ENCODE assay signal across 8 mouse cellular contexts in the genomic region with DNA sequence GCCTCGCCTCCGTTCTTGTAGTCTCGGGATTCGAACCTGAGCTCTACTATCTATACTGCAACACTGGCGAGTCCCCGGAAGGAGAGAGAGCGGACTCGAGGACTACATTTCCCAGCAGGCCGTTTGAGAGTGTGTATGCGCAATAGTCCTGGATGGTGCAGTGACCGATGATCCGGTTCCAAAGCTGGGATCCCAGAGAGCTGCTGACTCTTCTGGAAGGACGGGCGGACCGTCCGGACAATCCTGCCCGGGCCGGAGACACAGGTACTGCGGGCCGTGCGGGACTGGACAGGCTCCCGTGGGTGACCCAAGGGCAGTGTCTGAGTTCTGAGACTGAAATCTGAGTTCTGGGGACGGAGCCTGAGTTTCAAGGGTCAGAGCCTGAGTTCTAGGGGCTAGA. TPM values are rescaled to one million over a fixed set of nuclear protein-coding genes. Genes with fewer than 3 reads are reported as not detected.
DNase-seq lines count a peak whose midpoint lies in the region; ATAC-seq and TF ChIP-seq lines count a peak whose summit lies in the region.

No protein-coding gene starts in this region.

- no peaks in the 10 kb centered on the region for H3K27me3 ChIP-seq in E14TG2a.4 (ENCODE audit: insufficient read depth, low read length)
- no peaks in the 10 kb centered on the region for H3K27me3 ChIP-seq in forebrain, embryonic 10.5 days (ENCODE audit: poor library complexity, severe bottlenecking)
- H3K27me3 ChIP-seq in heart, embryonic 16.5 days (ENCODE audit: control insufficient read depth, insufficient read depth, low read length), result no peaks in the 10 kb centered on the region
- H3K27me3 ChIP-seq in liver, embryonic 14.5 days (ENCODE audit: control insufficient read depth, insufficient read depth, low read length), result no peaks in the 10 kb centered on the region
- no peaks in the 10 kb centered on the region for H3K27me3 ChIP-seq in stomach, embryonic 14.5 days (ENCODE audit: control insufficient read depth, insufficient read depth, low read length)

- no peak for TF ChIP-seq EP300 in liver, embryonic 14.5 days (IDR thresholded peaks at IDR 0.05; ENCODE audit: low read depth)

- peaks cover 77% of the 10 kb centered on the region for H3K4me1 ChIP-seq in E14TG2a.4 (replicated peaks; ENCODE audit: low read depth, low read length)
- H3K4me1 ChIP-seq in forebrain, embryonic 10.5 days, result peaks cover 30% of the 10 kb centered on the region
- H3K4me1 ChIP-seq in heart, embryonic 16.5 days (ENCODE audit: control insufficient read depth, insufficient read depth, low read length), result peaks cover 10% of the 10 kb centered on the region
- peaks cover 4 to 11% of the 10 kb centered on the region in 2 experiments for H3K4me1 ChIP-seq in liver, embryonic 14.5 days (replicated peaks; ENCODE audit: control insufficient read depth in 2 of 2, insufficient read depth in 2 of 2, low read length in 1 of 2)
- H3K4me1 ChIP-seq in stomach, embryonic 14.5 days (ENCODE audit: control insufficient read depth, insufficient read depth, low read length), result peaks cover 6% of the 10 kb centered on the region

- WGBS in forebrain, embryonic 10.5 days, result 5% methylated on average over 23 of the region's 23 CpGs
- 1% methylated on average over 23 of the region's 23 CpGs for WGBS in heart, embryonic 16.5 days
- 4% methylated on average over 23 of the region's 23 CpGs for WGBS in liver, embryonic 14.5 days (ENCODE audit: insufficient replicate concordance)
- 3% methylated on average over 23 of the region's 23 CpGs for whole genome bisulfite sequencing in stomach, embryonic 14.5 days

- DNase-seq in c-Kit-positive CD71-negative TER-119-negative erythroid progenitor cells, embryonic 14.5 days (ENCODE audit: low read depth), result peak; percentile 63
- peak; percentile 77 for DNase-seq in forebrain, embryonic 10.5 days (ENCODE audit: extremely low spot score, low spot score)
- peak; percentile 91 to 95 for DNase-seq in kidney, postnatal 25 days
- peak; percentile 72 to 73 (median 73) for DNase-seq in liver, embryonic 14.5 days (ENCODE audit: low read depth in 3 of 3, low spot score in 3 of 3)
- DNase-seq in neural tube, embryonic 10.5 days (ENCODE audit: extremely low spot score, low spot score), result peak; percentile 73

- peak overlapping the region; percentile 74 for H3K4me2 ChIP-seq in heart, embryonic 16.5 days (ENCODE audit: low read depth, low read length)
- H3K4me2 ChIP-seq in liver, embryonic 14.5 days (ENCODE audit: low read depth), result peak overlapping the region; percentile 65
- peak overlapping the region; percentile 81 for H3K4me2 ChIP-seq in stomach, embryonic 14.5 days (replicated peaks; ENCODE audit: low read depth, low read length)

- H3K9me3 ChIP-seq in E14TG2a.4 (ENCODE audit: low read length), result no peaks in the 10 kb centered on the region
- no peaks in the 10 kb centered on the region for H3K9me3 ChIP-seq in forebrain, embryonic 10.5 days
- no peaks in the 10 kb centered on the region for H3K9me3 ChIP-seq in heart, embryonic 16.5 days (replicated peaks; ENCODE audit: control insufficient read depth, low read length)
- no peaks in the 10 kb centered on the region for H3K9me3 ChIP-seq in liver, embryonic 14.5 days (ENCODE audit: control insufficient read depth, low read length)
- no peaks in the 10 kb centered on the region for H3K9me3 ChIP-seq in stomach, embryonic 14.5 days (ENCODE audit: control insufficient read depth, low read depth, low read length)

- peak overlapping the region; percentile 83 for H3K9ac ChIP-seq in heart, embryonic 16.5 days (ENCODE audit: low read length)
- H3K9ac ChIP-seq in liver, embryonic 14.5 days (replicated peaks), result peak overlapping the region; percentile 66
- peak overlapping the region; percentile 83 for H3K9ac ChIP-seq in stomach, embryonic 14.5 days (replicated peaks; ENCODE audit: low read depth, low read length)

- H3K36me3 ChIP-seq in E14TG2a.4 (ENCODE audit: insufficient read depth, low read length), result peaks cover 59% of the 10 kb centered on the region
- H3K36me3 ChIP-seq in forebrain, embryonic 10.5 days (replicated peaks), result peaks cover 65% of the 10 kb centered on the region
- peaks cover 27% of the 10 kb centered on the region for H3K36me3 ChIP-seq in heart, embryonic 16.5 days (ENCODE audit: control insufficient read depth, insufficient read depth)
- H3K36me3 ChIP-seq in liver, embryonic 14.5 days (replicated peaks; ENCODE audit: control insufficient read depth, insufficient read depth, low read depth), result peaks cover 7% of the 10 kb centered on the region
- H3K36me3 ChIP-seq in stomach, embryonic 14.5 days (ENCODE audit: control insufficient read depth, insufficient read depth, low read length), result peaks cover 44% of the 10 kb centered on the region

- no peak for TF ChIP-seq CTCF in E14TG2a.4 (conservative IDR thresholded peaks at IDR 0.05; ENCODE audit: low read length)
- no peak for TF ChIP-seq CTCF in liver, embryonic 14.5 days (IDR thresholded peaks at IDR 0.05; ENCODE audit: low read depth)

- peak overlapping the region; percentile 87 for H3K27ac ChIP-seq in forebrain, embryonic 10.5 days
- peak overlapping the region; percentile 52 for H3K27ac ChIP-seq in heart, embryonic 16.5 days (ENCODE audit: low read length)
- H3K27ac ChIP-seq in liver, embryonic 14.5 days, result 0 out of 2 replicates have a peak overlapping the region, but pooled peaks have one; percentile 0
- peak overlapping the region; percentile 52; the same call in 1 of the 2 replicates for H3K27ac ChIP-seq in stomach, embryonic 14.5 days (ENCODE audit: low read length)

- ATAC-seq in heart, embryonic 16.5 days (replicated peaks; ENCODE audit: extremely low read depth, insufficient read depth, low FRiP score), result peak; percentile 67
- ATAC-seq in liver, embryonic 14.5 days (ENCODE audit: insufficient read depth), result peak; percentile 30; the same call in 1 of the 2 replicates
- ATAC-seq in stomach, embryonic 14.5 days (ENCODE audit: insufficient number of reproducible peaks, insufficient read depth, low FRiP score, low read depth), result peak; percentile 26; the same call in 1 of the 2 replicates

- H3K4me3 ChIP-seq in E14TG2a.4 (replicated peaks; ENCODE audit: low read length), result peak overlapping the region; percentile 94
- peak overlapping the region; percentile 78 for H3K4me3 ChIP-seq in forebrain, embryonic 10.5 days
- peak overlapping the region; percentile 66 for H3K4me3 ChIP-seq in heart, embryonic 16.5 days (ENCODE audit: low read length)
- peak overlapping the region; percentile 66 to 80 for H3K4me3 ChIP-seq in liver, embryonic 14.5 days (ENCODE audit: insufficient read depth in 1 of 2, low read depth in 2 of 2, low read length in 2 of 2)
- peak overlapping the region; percentile 69 for H3K4me3 ChIP-seq in stomach, embryonic 14.5 days (ENCODE audit: low read depth, low read length)

RNA-seq across cellular contexts. Expression of a gene that starts 1.3 kb away (rescaled TPM):
- polyA plus RNA-seq in forebrain, embryonic 10.5 days (2016; fragmentation: Nextera tagmentation; extraction: Ambion mirVana), result 51.9 and 52.1 TPM in 2 replicates
- polyA plus RNA-seq in heart, embryonic 16.5 days (2015; fragmentation: Nextera tagmentation; extraction: Ambion mirVana), result 62.7 and 63.0 TPM in 2 replicates
- 14.3 and 14.6 TPM in 2 replicates for polyA plus RNA-seq in liver, embryonic 14.5 days (2012; rRNA removed)
- 15.7 and 16.1 TPM in 2 replicates for polyA plus RNA-seq in liver, embryonic 14.5 days (2014; fragmentation: Nextera tagmentation; extraction: Ambion mirVana)
- 47.0 and 51.1 TPM in 2 replicates for polyA plus RNA-seq in stomach, embryonic 14.5 days (2014; fragmentation: Nextera tagmentation; extraction: Ambion mirVana)

RNA-seq across cellular contexts. Expression of a gene that starts 1.3 kb away (rescaled TPM):
- 217 TPM in 2 replicates for polyA plus RNA-seq in forebrain, embryonic 10.5 days (2016; fragmentation: Nextera tagmentation; extraction: Ambion mirVana)
- 230 TPM in 2 replicates for polyA plus RNA-seq in heart, embryonic 16.5 days (2015; fragmentation: Nextera tagmentation; extraction: Ambion mirVana)
- polyA plus RNA-seq in liver, embryonic 14.5 days (2012; rRNA removed), result 42.8 and 49.9 TPM in 2 replicates
- 113 and 120 TPM in 2 replicates for polyA plus RNA-seq in liver, embryonic 14.5 days (2014; fragmentation: Nextera tagmentation; extraction: Ambion mirVana)
- polyA plus RNA-seq in stomach, embryonic 14.5 days (2014; fragmentation: Nextera tagmentation; extraction: Ambion mirVana), result 223 and 246 TPM in 2 replicates

RNA-seq across cellular contexts. Expression of a gene that starts 15.3 kb away (rescaled TPM):
- 3.7 and 5.0 TPM in 2 replicates for polyA plus RNA-seq in forebrain, embryonic 10.5 days (2016; fragmentation: Nextera tagmentation; extraction: Ambion mirVana)
- 2.6 and 2.7 TPM in 2 replicates for polyA plus RNA-seq in heart, embryonic 16.5 days (2015; fragmentation: Nextera tagmentation; extraction: Ambion mirVana)
- polyA plus RNA-seq in liver, embryonic 14.5 days (2012; rRNA removed), result 0.74 and 1.1 TPM in 2 replicates
- polyA plus RNA-seq in liver, embryonic 14.5 days (2014; fragmentation: Nextera tagmentation; extraction: Ambion mirVana), result 1.3 and 1.6 TPM in 2 replicates
- 3.4 and 3.9 TPM in 2 replicates for polyA plus RNA-seq in stomach, embryonic 14.5 days (2014; fragmentation: Nextera tagmentation; extraction: Ambion mirVana)

RNA-seq across cellular contexts. Expression of a gene that starts 23.3 kb away (rescaled TPM):
- 8.8 and 10.1 TPM in 2 replicates for polyA plus RNA-seq in forebrain, embryonic 10.5 days (2016; fragmentation: Nextera tagmentation; extraction: Ambion mirVana)
- 4.7 and 5.3 TPM in 2 replicates for polyA plus RNA-seq in heart, embryonic 16.5 days (2015; fragmentation: Nextera tagmentation; extraction: Ambion mirVana)
- 0.38 and 0.40 TPM in 2 replicates for polyA plus RNA-seq in liver, embryonic 14.5 days (2012; rRNA removed)
- polyA plus RNA-seq in liver, embryonic 14.5 days (2014; fragmentation: Nextera tagmentation; extraction: Ambion mirVana), result 0.20 and 0.37 TPM in 2 replicates
- polyA plus RNA-seq in stomach, embryonic 14.5 days (2014; fragmentation: Nextera tagmentation; extraction: Ambion mirVana), result 21.6 and 25.2 TPM in 2 replicates

RNA-seq across cellular contexts. Expression of a gene that starts 24.7 kb away (rescaled TPM):
- 60.6 and 62.1 TPM in 2 replicates for polyA plus RNA-seq in forebrain, embryonic 10.5 days (2016; fragmentation: Nextera tagmentation; extraction: Ambion mirVana)
- polyA plus RNA-seq in heart, embryonic 16.5 days (2015; fragmentation: Nextera tagmentation; extraction: Ambion mirVana), result 31.3 and 33.2 TPM in 2 replicates
- polyA plus RNA-seq in liver, embryonic 14.5 days (2012; rRNA removed), result 12.8 and 13.1 TPM in 2 replicates
- polyA plus RNA-seq in liver, embryonic 14.5 days (2014; fragmentation: Nextera tagmentation; extraction: Ambion mirVana), result 10.5 and 12.5 TPM in 2 replicates
- 50.1 and 51.4 TPM in 2 replicates for polyA plus RNA-seq in stomach, embryonic 14.5 days (2014; fragmentation: Nextera tagmentation; extraction: Ambion mirVana)

Comparison
In these comparisons a context has a peak if more than half of its experiments do, and no peak if none do; other contexts are left out.
1. Peak in every context shown above with its lines: DNase-seq, ATAC-seq, H3K4me3 ChIP-seq and H3K27ac ChIP-seq.
2. H3K27ac ChIP-seq: peak in every context shown above with its lines; median percentile 87 in forebrain, embryonic 10.5 days; 52 in heart, embryonic 16.5 days; 52 in stomach, embryonic 14.5 days; 0 in liver, embryonic 14.5 days.